Mouse (Mus musculus) kidney, adult 2 months (tissue): Measurements from ENCODE around the gene Bcat1.

Experiments
- CTCF ChIP-seq: fragments of 200-500 bp; conservative IDR thresholded peaks from 2 replicates; pipeline ENCODE4 v1.5.1; 2011; ENCODE audit warnings: low read depth, mild to moderate bottlenecking, control low read depth, low read length, moderate library complexity, mixed read lengths; ENCODE audit not compliant: insufficient read depth, insufficient read length
- POLR2A ChIP-seq: fragments of 200-500 bp; IDR thresholded peaks from one replicate; pipeline ENCODE4 v1.6.1; 2011; ENCODE audit warnings: low read depth, low read length, control low read depth

DNA sequence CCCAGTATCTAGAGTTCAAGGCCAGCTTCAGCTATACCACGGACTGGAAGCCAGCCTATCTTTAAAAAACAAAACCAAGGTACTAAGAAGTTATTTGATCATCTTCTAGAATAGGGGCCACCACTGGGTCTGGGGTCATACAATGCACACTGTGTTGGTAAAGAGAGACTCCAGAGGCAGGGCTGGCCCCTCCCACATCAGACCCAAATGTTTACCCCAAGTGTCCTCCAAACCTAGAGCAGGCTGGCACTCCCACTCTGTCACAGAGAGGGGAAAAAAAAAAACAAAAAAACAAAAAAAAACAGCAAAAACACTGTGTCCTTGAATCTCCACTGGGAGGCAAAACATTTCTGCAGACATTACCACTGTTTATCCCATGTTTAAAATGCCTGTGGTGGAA lies 38.4 kb downstream of the Bcat1 start:
- TF ChIP-seq CTCF: no peak
- TF ChIP-seq POLR2A: no peak
